Mouse (Mus musculus): ENCODE data around the gene Igfbp1. TPM values are rescaled to one million over a fixed set of nuclear protein-coding genes. Genes with fewer than 3 reads are reported as not detected.

Igfbp1 gene
- polyA plus RNA-seq, 1 experiment: not detected

DNA sequence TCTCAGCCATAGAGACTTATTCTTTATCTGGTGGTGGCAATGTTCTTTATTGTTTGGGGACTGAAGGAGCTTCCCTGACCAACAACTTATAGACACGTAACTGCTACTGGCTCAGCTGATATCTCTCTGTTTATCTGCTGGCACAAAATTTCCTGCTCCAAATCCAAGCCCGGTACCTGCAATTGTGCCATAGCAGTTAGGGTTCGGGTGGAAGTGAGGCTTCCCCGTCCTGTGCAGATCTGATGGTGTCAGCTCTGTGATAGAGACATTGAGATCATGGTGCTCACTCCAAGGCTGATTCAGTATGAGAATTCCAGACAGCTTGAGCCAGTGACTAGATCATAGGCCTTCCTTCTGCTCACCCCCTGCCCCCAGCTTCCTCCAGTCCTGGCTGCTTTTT, 34.4 kb downstream of the Igfbp1 start:
- DNase-seq (ENCODE audit: low spot score): no peak

DNA sequence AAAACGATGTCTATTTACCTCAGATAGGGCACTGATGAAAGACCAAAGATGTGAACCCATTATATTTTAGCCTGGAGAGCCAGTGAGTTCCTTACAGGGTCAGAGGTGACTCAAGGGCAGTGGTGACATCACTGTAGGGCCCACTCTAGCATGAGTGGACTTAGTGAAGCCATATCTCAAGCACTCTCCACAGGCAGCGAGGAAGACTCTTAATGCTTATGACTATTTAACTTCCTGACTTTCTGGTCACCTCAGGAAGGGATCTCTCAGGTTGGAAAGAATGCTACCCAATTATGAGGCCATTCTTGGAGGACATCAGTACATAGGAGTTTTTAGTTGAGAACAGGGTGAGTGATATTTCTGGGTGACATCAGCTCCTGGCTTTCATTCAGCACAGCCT, 35.8 kb downstream of the Igfbp1 start:
- no peak for DNase-seq (ENCODE audit: low spot score)

GRCm38 (mm10) chr11:7234436-7234835, 36.9 kb downstream of the Igfbp1 start:
- no peak for DNase-seq (ENCODE audit: low spot score)

- no peak for DNase-seq (ENCODE audit: low spot score)
Measured at GRCm38 (mm10) chr11:7234981-7235609, 37.5 kb downstream of the Igfbp1 start.

- no peak for DNase-seq (ENCODE audit: low spot score)
Measured at GRCm38 (mm10) chr11:7236751-7237150, 39.2 kb downstream of the Igfbp1 start.

DNA sequence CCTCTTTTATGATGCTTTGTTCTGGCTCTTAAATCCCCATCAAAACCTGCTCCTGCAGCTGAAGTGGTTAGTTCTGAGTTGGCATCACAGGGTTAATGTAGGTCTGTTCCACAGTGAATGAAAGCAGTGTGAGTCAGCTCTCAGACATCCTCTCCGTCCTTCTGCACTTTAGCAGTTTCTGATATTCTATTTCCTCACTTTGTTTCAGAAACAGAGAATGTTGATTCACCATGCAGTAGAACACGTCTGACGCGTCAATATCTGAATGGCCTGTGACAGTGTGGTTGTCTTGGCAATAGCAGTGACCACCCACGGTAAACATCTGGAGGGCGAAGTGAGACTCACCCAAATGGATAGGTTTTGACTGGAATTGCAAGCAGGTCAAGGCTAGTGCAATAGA, 40.1 kb downstream of the Igfbp1 start:
- no peak for DNase-seq (ENCODE audit: low spot score)

- DNase-seq (ENCODE audit: low spot score): no peak
Measured at GRCm38 (mm10) chr11:7238546-7238945, 41.0 kb downstream of the Igfbp1 start.

DNA sequence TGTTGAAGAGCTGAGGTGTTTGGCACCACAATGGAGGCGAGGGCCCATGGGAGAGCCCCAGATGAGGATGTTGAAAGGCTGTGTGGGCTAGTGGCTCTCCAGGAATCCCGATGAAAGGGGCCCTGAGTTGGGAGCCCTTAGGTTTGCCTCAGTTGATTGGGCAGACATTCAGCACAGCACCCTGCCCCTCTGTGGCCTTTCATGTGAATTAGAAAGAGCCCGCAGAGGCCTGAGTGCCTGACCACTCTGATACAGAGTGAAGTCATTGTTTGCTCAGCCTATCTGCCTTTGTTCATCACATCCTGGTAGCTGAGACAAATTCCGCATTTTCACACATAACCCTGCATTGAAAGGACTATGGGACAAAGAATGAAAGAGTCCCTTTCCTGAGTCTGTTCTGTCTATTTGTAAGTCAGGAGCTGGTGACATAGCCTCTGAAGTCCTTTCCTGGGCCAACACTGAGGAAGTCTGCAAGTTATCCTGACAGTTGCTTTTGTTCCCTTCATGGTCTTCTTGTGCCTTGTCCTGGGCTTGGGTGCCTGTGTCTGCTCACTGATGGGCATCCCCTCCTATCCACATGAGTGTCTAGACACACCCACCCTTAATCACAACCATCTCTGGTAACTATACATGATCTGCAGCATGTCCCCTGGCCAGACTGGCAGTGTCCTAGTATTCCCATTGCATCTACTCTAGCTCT, 41.6 kb downstream of the Igfbp1 start:
- DNase-seq (ENCODE audit: low spot score): no peak

- no peak for DNase-seq (ENCODE audit: low spot score)
Measured at GRCm38 (mm10) chr11:7244782-7245181, 47.2 kb downstream of the Igfbp1 start.

- no peak for DNase-seq (ENCODE audit: low spot score)
Measured at GRCm38 (mm10) chr11:7250415-7250814, 52.8 kb downstream of the Igfbp1 start.

DNA sequence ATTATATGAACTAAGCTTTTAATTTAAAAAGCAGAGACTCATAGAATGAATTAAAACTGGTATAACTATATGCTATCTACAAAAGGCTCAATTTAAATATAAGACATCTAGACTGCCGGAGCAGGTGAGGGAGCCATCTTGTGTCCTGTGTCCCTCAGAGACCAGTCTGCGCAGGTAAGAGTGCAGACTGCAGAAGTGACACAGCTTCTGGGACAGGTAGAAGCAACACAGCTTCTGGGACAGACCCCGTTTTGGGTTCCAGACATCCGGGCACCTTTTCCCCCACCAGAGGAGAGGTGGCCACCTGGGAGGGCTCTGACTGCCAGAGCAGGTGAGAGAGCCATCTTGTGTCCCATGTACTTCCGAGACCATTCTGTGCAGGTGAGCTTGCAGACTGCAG, 53.3 kb downstream of the Igfbp1 start:
- DNase-seq (ENCODE audit: low spot score): no peak

Other genes starting within 250 kb of the Igfbp1 start
- 2.0 and 2.9 TPM in 2 replicates for gene Adcy1, start 134.3 kb upstream of the Igfbp1 start, polyA plus RNA-seq (2012; rRNA removed)
- gene Gm11985, start 9.2 kb upstream of the Igfbp1 start, polyA plus RNA-seq (2012; rRNA removed): not detected in 2 replicates
- 58.3 and 74.0 TPM in 2 replicates for gene Igfbp3, start 16.1 kb downstream of the Igfbp1 start, polyA plus RNA-seq (2012; rRNA removed)

All from urinary bladder, adult 2 months (tissue).